Mouse (Mus musculus): ENCODE results near the gene Wdr26. TPM values are rescaled to one million over a fixed set of nuclear protein-coding genes. Genes with fewer than 3 reads are reported as not detected.

Wdr26 gene
- polyA plus RNA-seq, 1 experiment from 2014 or later: 45.9 TPM

Other genes starting within 250 kb of the Wdr26 start
- 2.8 and 3.0 TPM in 2 replicates for gene Ephx1, start 191.1 kb downstream of the Wdr26 start, polyA plus RNA-seq (2016; fragmentation: Nextera tagmentation; extraction: Ambion mirVana)
- gene 9130409I23Rik, start 160.8 kb downstream of the Wdr26 start, polyA plus RNA-seq (2016; fragmentation: Nextera tagmentation; extraction: Ambion mirVana): not detected in 2 replicates
- 40.1 and 45.6 TPM in 2 replicates for gene Nvl, start 67.8 kb downstream of the Wdr26 start, polyA plus RNA-seq (2016; fragmentation: Nextera tagmentation; extraction: Ambion mirVana)
- 69.5 and 69.8 TPM in 2 replicates for gene Cnih4, start 67.3 kb downstream of the Wdr26 start, polyA plus RNA-seq (2016; fragmentation: Nextera tagmentation; extraction: Ambion mirVana)
- gene Cnih3, start 140.6 kb upstream of the Wdr26 start, polyA plus RNA-seq (2016; fragmentation: Nextera tagmentation; extraction: Ambion mirVana): 4.3 and 4.7 TPM in 2 replicates